Mouse (Mus musculus) cerebellum, adult 2 months (tissue): ENCODE measurements around the gene Gm10134.

Experiments
- CTCF ChIP-seq: fragments of 200-500 bp; IDR thresholded peaks from 2 replicates; pipeline ENCODE4 v1.5.1; 2011; ENCODE audit warnings: low read depth, mild to moderate bottlenecking, control low read depth, low read length, moderate library complexity, borderline replicate concordance; ENCODE audit not compliant: insufficient read depth
- POLR2A ChIP-seq: fragments of 200-500 bp; IDR thresholded peaks from 2 replicates; pipeline ENCODE4 v1.6.1; 2011; ENCODE audit warnings: low read length, control low read depth, borderline replicate concordance; ENCODE audit not compliant: insufficient read depth

- no peak for TF ChIP-seq CTCF
- TF ChIP-seq POLR2A, result no peak
These were observed 33.3 kb downstream of the Gm10134 start for GRCm38 (mm10) chr2:28539206-28539605.
